Mouse (Mus musculus): ENCODE measurements at regions not wholly inside any gene's neighbourhood (a gene's known extent, or its start where the extent isn't known, plus 50 kb on each side); places are given as distances from the start of the nearest gene placed in this dataset.

DNA sequence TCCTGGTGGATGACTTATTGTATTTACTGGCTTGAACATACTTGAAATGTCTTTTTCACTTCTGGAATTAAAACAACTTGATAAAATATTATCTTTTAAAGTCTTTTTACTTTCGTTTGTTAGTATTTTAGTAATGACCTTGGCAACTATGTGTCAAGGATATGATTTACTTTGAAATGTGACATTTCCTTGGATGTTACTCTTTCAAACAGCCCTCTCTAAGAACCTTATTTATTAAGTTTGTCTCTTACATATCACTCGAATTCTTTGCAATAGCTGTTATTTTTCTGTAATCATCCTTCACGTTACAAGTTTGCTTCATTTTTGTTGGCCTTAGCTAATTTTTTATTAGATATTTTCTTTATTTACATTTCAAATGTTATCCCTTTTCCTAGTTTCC is 469.8 kb downstream of the Eepd1 start:
- no peak for DNase-seq

DNA sequence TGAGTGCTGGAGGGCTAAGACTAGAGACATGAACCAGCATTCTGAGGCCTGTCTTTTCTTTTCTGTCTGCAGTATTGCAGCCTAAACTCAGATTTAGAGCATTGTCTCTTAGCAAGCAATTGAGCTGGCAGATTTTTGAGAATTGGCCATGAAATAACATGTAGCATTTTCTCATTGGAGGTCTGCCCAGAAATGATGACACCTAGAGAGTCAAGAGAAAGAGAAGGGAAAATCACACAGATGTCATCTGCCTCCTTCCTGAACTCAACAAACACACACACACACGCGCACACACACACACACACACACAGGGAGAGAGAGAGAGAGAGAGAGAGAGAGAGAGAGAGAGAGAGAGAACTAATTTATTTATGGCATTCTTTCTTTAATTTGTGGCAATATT is 477.7 kb downstream of the Eepd1 start:
- DNase-seq, result no peak

DNA sequence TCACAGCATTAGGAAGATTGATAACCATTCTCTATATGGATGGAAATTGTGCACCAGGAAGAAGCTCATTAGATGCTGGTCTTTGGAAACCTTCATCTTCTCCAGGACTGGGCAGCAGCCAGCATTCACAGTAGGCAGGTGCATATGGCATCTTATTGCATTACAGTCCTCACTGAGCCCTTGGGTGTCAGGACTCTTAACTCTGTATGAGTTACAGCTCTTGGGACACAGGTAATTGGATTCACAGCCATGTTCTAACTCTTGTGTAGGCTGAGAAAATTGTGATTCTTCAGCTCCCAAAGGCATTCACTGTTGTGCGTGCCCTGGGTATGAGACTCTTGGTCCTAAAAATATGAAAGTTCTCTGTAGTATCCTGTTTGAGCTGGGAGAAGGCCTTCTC is 504.1 kb downstream of the Eepd1 start:
- no peak for DNase-seq

DNA sequence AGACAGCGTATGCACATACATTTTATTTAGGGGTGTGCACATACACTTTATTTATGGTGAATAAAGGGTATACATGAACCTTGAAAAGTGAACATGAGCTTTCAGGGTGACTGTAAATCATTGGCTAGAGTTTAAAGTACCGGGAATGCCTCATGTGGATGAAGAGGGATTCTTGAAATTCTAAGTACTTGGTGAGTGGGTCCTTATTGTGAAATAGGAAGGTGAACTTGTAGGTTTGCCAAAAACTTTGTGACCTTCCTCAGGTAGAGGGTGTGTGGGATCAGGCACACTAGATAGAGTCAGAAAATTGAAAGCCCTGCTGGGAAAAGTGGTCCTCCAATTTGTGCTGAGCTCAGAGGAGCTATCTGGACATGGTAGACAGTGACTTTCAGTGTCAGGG is 504.6 kb downstream of the Eepd1 start:
- peak; percentile 7 for DNase-seq

DNA sequence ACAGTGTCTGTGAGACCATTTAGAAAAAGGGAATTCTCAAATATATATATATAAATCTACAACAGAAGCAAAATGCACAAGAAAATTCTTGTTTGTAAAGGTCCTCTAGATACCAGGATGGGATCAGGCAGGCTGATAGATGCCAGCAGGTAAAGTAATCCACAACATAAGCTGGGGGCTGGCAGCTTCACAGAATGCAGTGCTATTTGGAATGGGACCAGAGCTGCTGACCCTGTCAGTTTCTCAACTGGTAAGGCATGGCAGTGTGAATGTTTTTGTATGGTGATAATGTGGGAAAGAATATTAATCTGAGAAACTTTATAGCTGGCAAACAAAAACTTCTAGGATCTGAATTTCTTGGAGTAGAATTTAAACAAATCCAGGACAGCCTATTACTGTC is 520.5 kb downstream of the Eepd1 start:
- no peak for DNase-seq
